Mouse (Mus musculus) E14TG2a.4 (cell line): ENCODE measurements around the gene Gli3.

Source experiments
- CTCF ChIP-seq: conservative IDR thresholded peaks from 2 replicates; pipeline ENCODE4 v1.5.1; 2014; ENCODE audit warnings: low read length
- POU5F1 ChIP-seq: IDR thresholded peaks from 2 replicates; pipeline ENCODE4 v1.6.1; 2014; ENCODE audit warnings: low read length, borderline replicate concordance

- no peak for TF ChIP-seq CTCF
- TF ChIP-seq POU5F1: no peak
Measured at GRCm38 (mm10) chr13:15450941-15451340, 12.1 kb upstream of the Gli3 start.
